Mouse (Mus musculus) limb, embryonic 14.5 days (tissue): Measurements from ENCODE around the gene Ppp2r5e. TPM values are rescaled to one million over a fixed set of nuclear protein-coding genes. Genes with fewer than 3 reads are reported as not detected.

ENCODE experiments used
- ATAC-seq: fragments of 200-750 bp; cut with Nextera tagmentation; 2 replicates; pipeline ENCODE4 v1.8.0; 2017; ENCODE audit warnings: low read depth, moderate number of reproducible peaks, moderate TSS enrichment; ENCODE audit not compliant: low FRiP score
- DNase-seq: peaks from one replicate; pipeline ENCODE4 v3.0.0-alpha.2; 2015; ENCODE audit warnings: low spot score
- H3K27ac ChIP-seq: fragments of 300-500 bp; sonication (generic); replicated peaks from 2 replicates; pipeline ENCODE4 v1.5.1; 2014; ENCODE audit warnings: low read depth, mild to moderate bottlenecking, low read length, moderate library complexity, mixed read lengths
- H3K27me3 ChIP-seq: fragments of 300-500 bp; sonication (generic); 2 replicates; pipeline ENCODE4 v1.6.1; 2014; ENCODE audit warnings: low read length, mixed read lengths; ENCODE audit not compliant: control insufficient read depth, insufficient read depth
- H3K36me3 ChIP-seq: fragments of 300-500 bp; sonication (generic); 2 replicates; pipeline ENCODE4 v1.6.1; 2014; ENCODE audit warnings: mild to moderate bottlenecking, low read length, moderate library complexity, mixed read lengths; ENCODE audit not compliant: control insufficient read depth, insufficient read depth
- H3K4me1 ChIP-seq: fragments of 300-500 bp; sonication (generic); 2 replicates; pipeline ENCODE4 v1.6.1; 2014; ENCODE audit warnings: antibody characterized with exemption, low read length, mixed read lengths; ENCODE audit not compliant: control insufficient read depth, insufficient read depth
- H3K4me2 ChIP-seq: fragments of 300-500 bp; sonication (generic); replicated peaks from 2 replicates; pipeline ENCODE4 v1.6.1; 2014; ENCODE audit warnings: low read depth, mild to moderate bottlenecking, low read length, moderate library complexity; ENCODE audit not compliant: severe bottlenecking
- H3K4me3 ChIP-seq: fragments of 300-500 bp; sonication (generic); replicated peaks from 2 replicates; pipeline ENCODE4 v1.5.1; 2014; ENCODE audit warnings: low read length
- H3K9ac ChIP-seq: fragments of 300-500 bp; sonication (generic); 2 replicates; pipeline ENCODE4 v1.6.1; 2014; ENCODE audit warnings: mild to moderate bottlenecking, low read depth, low read length, moderate library complexity; ENCODE audit not compliant: severe bottlenecking
- H3K9me3 ChIP-seq: fragments of 300-500 bp; sonication (generic); 2 replicates; pipeline ENCODE4 v1.6.1; 2016; ENCODE audit warnings: low read length; ENCODE audit not compliant: control insufficient read depth
- POLR2A ChIP-seq: fragments of 200-500 bp; IDR thresholded peaks from 2 replicates; pipeline ENCODE4 v1.8.0; 2012; ENCODE audit warnings: inconsistent platforms, mild to moderate bottlenecking, moderate library complexity, borderline replicate concordance; ENCODE audit not compliant: insufficient read depth, insufficient read length; ENCODE audit errors: extremely low read depth
- WGBS: fragments of 180-500 bp; shearing (Covaris S2); extraction: QIAGEN DNeasy Blood & Tissue Kit; methylation state at CpG from one replicate; pipeline ENCODE4 v1.1.7; 2014; 5-methylcytosine and 5-hydroxymethylcytosine counted together
- polyA plus RNA-seq, 2 experiments: library from polyadenylated mRNA; depleted of rRNA in 1 of 2; stranded (reverse) in 1 of 2; unstranded in 1 of 2; fragments of >200 nt; fragmentation: Nextera tagmentation in 1 of 2; extraction: Ambion mirVana in 1 of 2; gene quantifications; 2 replicates each; pipeline versions ENCODE4 v1.2.1 to v1.2.3; 2012 to 2014

Ppp2r5e gene
- polyA plus RNA-seq, 2 experiments, result 17.6 to 27.3 TPM

DNA sequence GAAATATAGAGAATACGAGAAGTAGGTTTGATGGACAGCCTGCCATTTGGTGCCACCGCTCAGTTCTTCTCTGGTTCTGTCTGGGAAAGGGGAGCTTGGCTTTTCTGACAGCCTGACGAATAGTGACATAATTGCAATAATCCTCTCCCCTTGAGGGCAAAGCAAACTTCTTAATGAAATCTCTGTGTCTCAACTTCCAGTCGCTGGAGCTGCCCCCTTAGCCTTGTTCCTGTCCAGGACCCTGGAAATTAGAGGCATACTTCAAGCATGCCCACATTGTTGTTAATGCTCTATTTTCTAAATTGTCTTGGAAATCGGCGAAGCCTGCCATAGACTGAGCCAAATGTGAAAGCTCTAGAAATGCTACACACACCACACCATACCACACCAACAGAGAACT lies 167.3 kb downstream of the Ppp2r5e start:
- Histone ChIP-seq H3K4me1 (no peaks in the 10 kb centered on the region), H3K4me2 (no peak overlapping the region), H3K27ac (no peak overlapping the region), H3K9me3 (no peaks in the 10 kb centered on the region), H3K36me3 (no peaks in the 10 kb centered on the region), H3K9ac (no peak overlapping the region), H3K27me3 (no peaks in the 10 kb centered on the region), H3K4me3 (no peak overlapping the region)
- no peak for ATAC-seq
- DNase-seq, result no peak
- no peak for TF ChIP-seq POLR2A
- WGBS, result 80% methylated on average over 6 of the region's 6 CpGs

- Histone ChIP-seq H3K4me2 (no peak overlapping the region), H3K27me3 (no peaks in the 10 kb centered on the region), H3K36me3 (no peaks in the 10 kb centered on the region), H3K9me3 (no peaks in the 10 kb centered on the region), H3K4me1 (no peaks in the 10 kb centered on the region), H3K9ac (no peak overlapping the region), H3K27ac (no peak overlapping the region), H3K4me3 (no peak overlapping the region)
- TF ChIP-seq POLR2A, result no peak
- DNase-seq (no peak), ATAC-seq (no peak)
- 80% methylated on average over 7 of the region's 7 CpGs for WGBS
Measured at GRCm38 (mm10) chr12:75425882-75426281, 170.2 kb downstream of the Ppp2r5e start.

DNA sequence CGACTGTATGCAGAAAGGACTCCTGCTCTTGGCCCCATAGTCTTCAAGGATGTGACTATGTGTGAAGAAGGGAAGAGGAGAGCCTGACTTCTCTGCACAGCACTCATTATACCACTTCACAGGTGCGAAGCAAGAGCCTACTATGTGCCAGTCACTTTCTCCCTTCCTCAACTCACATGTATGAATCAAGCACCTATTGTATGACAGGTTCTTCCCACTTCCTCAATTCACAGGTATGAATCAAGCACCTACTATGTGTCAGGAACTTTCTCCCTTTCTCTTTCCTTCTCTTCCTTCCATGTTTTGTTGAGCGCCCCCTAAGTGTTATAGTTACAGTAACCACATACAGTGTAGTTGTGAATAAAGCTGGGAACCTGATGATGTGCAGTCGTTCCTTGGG lies 171.2 kb downstream of the Ppp2r5e start:
- H3K4me3 ChIP-seq, result no peak overlapping the region
- H3K27ac ChIP-seq, result no peak overlapping the region
- no peak for TF ChIP-seq POLR2A
- WGBS, result 91% methylated on average over 4 of the region's 4 CpGs
- DNase-seq (no peak), ATAC-seq (no peak)
- H3K4me2 ChIP-seq, result no peak overlapping the region
- H3K36me3 ChIP-seq, result no peaks in the 10 kb centered on the region
- H3K9ac ChIP-seq, result no peak overlapping the region
- no peaks in the 10 kb centered on the region for H3K27me3 ChIP-seq
- H3K9me3 ChIP-seq, result no peaks in the 10 kb centered on the region
- no peaks in the 10 kb centered on the region for H3K4me1 ChIP-seq

- Histone ChIP-seq H3K27me3 (no peaks in the 10 kb centered on the region), H3K4me2 (no peak overlapping the region), H3K27ac (no peak overlapping the region), H3K4me1 (no peaks in the 10 kb centered on the region), H3K9ac (no peak overlapping the region), H3K36me3 (no peaks in the 10 kb centered on the region), H3K4me3 (no peak overlapping the region), H3K9me3 (no peaks in the 10 kb centered on the region)
- DNase-seq, result no peak
- ATAC-seq, result no peak
- 76% methylated on average over 7 of the region's 7 CpGs for WGBS
- no peak for TF ChIP-seq POLR2A
Measured at GRCm38 (mm10) chr12:75424359-75424758, 171.7 kb downstream of the Ppp2r5e start.

DNA sequence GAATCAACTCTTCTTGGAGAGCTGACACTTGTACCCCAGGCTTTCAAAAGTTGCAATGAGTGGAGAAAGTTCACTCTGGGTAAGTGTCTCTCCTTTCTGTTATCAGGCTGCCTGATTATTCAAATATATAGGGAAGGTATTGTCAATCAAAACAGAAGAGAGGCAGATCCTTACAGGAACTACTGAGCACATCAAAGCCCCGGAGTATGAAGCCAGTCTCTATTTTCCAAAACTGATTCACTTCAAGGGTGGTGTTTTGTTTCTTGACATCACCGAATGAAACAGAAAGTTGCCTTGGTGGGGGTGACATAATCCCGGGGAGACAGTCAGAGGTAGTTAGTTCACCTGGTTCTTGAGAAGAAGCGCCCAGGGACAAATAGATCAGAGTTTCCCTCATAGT lies 179.4 kb downstream of the Ppp2r5e start, which contains the start of gene Gphb5:
Gene Gphb5 (minus strand): TSS at position 101 of the 400 bp plus-strand sequence.
- no peak for TF ChIP-seq POLR2A

GRCm38 (mm10) chr12:75414991-75415390 lies 181.1 kb downstream of the Ppp2r5e start:
- H3K27me3 ChIP-seq, result no peaks in the 10 kb centered on the region
- H3K27ac ChIP-seq, result no peak overlapping the region
- TF ChIP-seq POLR2A, result no peak
- ATAC-seq (no peak), DNase-seq (no peak)
- H3K4me1 ChIP-seq, result no peaks in the 10 kb centered on the region
- H3K9me3 ChIP-seq, result no peaks in the 10 kb centered on the region
- WGBS, result 77% methylated on average over 6 of the region's 6 CpGs
- H3K9ac ChIP-seq, result no peak overlapping the region
- H3K4me3 ChIP-seq, result no peak overlapping the region
- H3K4me2 ChIP-seq, result no peak overlapping the region
- no peaks in the 10 kb centered on the region for H3K36me3 ChIP-seq

More for the DNA sequence above, 179.4 kb downstream of the Ppp2r5e start, which contains the start of gene Gphb5:
- H3K27ac ChIP-seq, result no peak within 1 kb of the TSS
- no peaks in the 10 kb centered on the region for H3K4me1 ChIP-seq
- no peak within 1 kb of the TSS for H3K9ac ChIP-seq
- ATAC-seq (no peak), DNase-seq (no peak)
- no peak within 1 kb of the TSS for H3K4me3 ChIP-seq
- no peaks in the 10 kb centered on the region for H3K27me3 ChIP-seq
- no peaks in the 10 kb centered on the region for H3K36me3 ChIP-seq
- WGBS, result 88% methylated on average over 4 of the region's 4 CpGs
- H3K4me2 ChIP-seq, result no peak within 1 kb of the TSS
- no peaks in the 10 kb centered on the region for H3K9me3 ChIP-seq
